10 mouse cellular contexts compared by ENCODE assay signal in genomic region chr11:45789886-45790285, GRCm38 (mm10).
"Had no signal": no experiment of that assay in that cellular context is flagged by ENCODE, and none has a peak within 500 bp of the region (broad histone marks: within the 10 kb centered on the region; RNA-seq: fewer than 3 reads in every experiment).

No protein-coding gene starts in this region.

- H3K4me3 ChIP-seq: liver, embryonic 13.5 days had no signal

- H3K4me2 ChIP-seq: liver, embryonic 13.5 days had no signal

- H3K27ac ChIP-seq: liver, embryonic 13.5 days had no signal

- ATAC-seq: liver, postnatal 0 days; midbrain, embryonic 16.5 days had no signal

- H3K27me3 ChIP-seq: liver, embryonic 13.5 days had no signal

- H3K36me3 ChIP-seq: liver, embryonic 13.5 days had no signal

- H3K9ac ChIP-seq: liver, embryonic 13.5 days; liver, postnatal 0 days had no signal

- DNase-seq: kidney, adult 2 months; kidney, postnatal 25 days; liver; liver, embryonic 13.5 days; liver, postnatal 0 days; lung, postnatal 36 days; right cerebral cortex, adult 18-20 months; right cerebral cortex, postnatal 25 days; thymus, postnatal 4 days had no signal

- H3K4me1 ChIP-seq: liver, embryonic 13.5 days had no signal

- H3K9me3 ChIP-seq: liver, embryonic 13.5 days had no signal
